Mouse (Mus musculus) heart, embryonic 10.5 days (tissue): Measurements from ENCODE around the gene Atg16l2. TPM values are rescaled to one million over a fixed set of nuclear protein-coding genes. Genes with fewer than 3 reads are reported as not detected.

ENCODE experiments used
- DNase-seq: peaks from one replicate; pipeline ENCODE4 v3.0.0-alpha.2; 2017; ENCODE audit warnings: low spot score
- H3K27ac ChIP-seq: fragments of 300-500 bp; sonication (generic); 2 replicates; pipeline ENCODE4 v1.5.1; 2016; ENCODE audit warnings: mild to moderate bottlenecking
- H3K27me3 ChIP-seq: fragments of 300-500 bp; sonication (generic); 2 replicates; pipeline ENCODE4 v1.6.1; 2016; ENCODE audit warnings: mild to moderate bottlenecking; ENCODE audit not compliant: poor library complexity, insufficient read depth, severe bottlenecking
- H3K36me3 ChIP-seq: fragments of 300-500 bp; sonication (generic); 2 replicates; pipeline ENCODE4 v1.6.1; 2016; ENCODE audit warnings: mild to moderate bottlenecking, moderate library complexity
- H3K4me1 ChIP-seq: fragments of 300-500 bp; sonication (generic); 2 replicates; pipeline ENCODE4 v1.6.1; 2016; ENCODE audit warnings: mild to moderate bottlenecking
- H3K4me3 ChIP-seq: fragments of 300-500 bp; sonication (generic); 2 replicates; pipeline ENCODE4 v1.5.1; 2016; ENCODE audit warnings: mild to moderate bottlenecking, moderate library complexity
- H3K9me3 ChIP-seq: fragments of 300-500 bp; sonication (generic); 2 replicates; pipeline ENCODE4 v1.6.1; 2016; ENCODE audit warnings: mild to moderate bottlenecking, moderate library complexity
- WGBS: fragments of 180-500 bp; shearing (Covaris S2); methylation state at CpG from one replicate; pipeline ENCODE4 v1.1.7; 2016; 5-methylcytosine and 5-hydroxymethylcytosine counted together
- polyA plus RNA-seq: library from polyadenylated mRNA; unstranded; fragments of >200 nt; fragmentation: Nextera tagmentation; extraction: Ambion mirVana; gene quantifications from 2 replicates; pipeline ENCODE4 v1.2.1, GENCODE M21; 2016

Gene Atg16l2
- polyA plus RNA-seq, 1 experiment from 2014 or later = 19.2 TPM

GRCm38 (mm10) chr7:101284504-101284903 is 17.5 kb downstream of the Atg16l2 start:
- 89% methylated on average over 1 of the region's 1 CpGs for WGBS
- Histone ChIP-seq H3K9me3 (no peaks in the 10 kb centered on the region), H3K27me3 (no peaks in the 10 kb centered on the region), H3K4me1 (no peaks in the 10 kb centered on the region), H3K27ac (no peak overlapping the region), H3K4me3 (no peak overlapping the region), H3K36me3 (peaks cover 54% of the 10 kb centered on the region)
- DNase-seq = no peak

GRCm38 (mm10) chr7:101282721-101283120 is 19.3 kb downstream of the Atg16l2 start:
- no peak for DNase-seq
- Histone ChIP-seq H3K27ac (no peak overlapping the region), H3K36me3 (peaks cover 65% of the 10 kb centered on the region), H3K27me3 (no peaks in the 10 kb centered on the region), H3K4me1 (no peaks in the 10 kb centered on the region), H3K9me3 (no peaks in the 10 kb centered on the region), H3K4me3 (no peak overlapping the region)
- 89% methylated on average over 3 of the region's 3 CpGs for WGBS

GRCm38 (mm10) chr7:101272466-101273160 is 29.4 kb downstream of the Atg16l2 start:
- Histone ChIP-seq H3K27ac (no peak overlapping the region), H3K27me3 (no peaks in the 10 kb centered on the region), H3K4me3 (no peak overlapping the region), H3K4me1 (peaks cover under 1% of the 10 kb centered on the region; the same call in 1 of the 2 replicates), H3K36me3 (peaks cover 37% of the 10 kb centered on the region), H3K9me3 (no peaks in the 10 kb centered on the region)
- no peak for DNase-seq
- 79% methylated on average over 8 of the region's 8 CpGs for WGBS

- Histone ChIP-seq H3K27ac (no peak overlapping the region), H3K9me3 (no peaks in the 10 kb centered on the region), H3K27me3 (no peaks in the 10 kb centered on the region), H3K4me3 (no peak overlapping the region), H3K4me1 (peaks cover 5% of the 10 kb centered on the region), H3K36me3 (peaks cover 28% of the 10 kb centered on the region)
- WGBS = 83% methylated on average over 1 of the region's 1 CpGs
- DNase-seq = no peak
These were observed 30.4 kb downstream of the Atg16l2 start for GRCm38 (mm10) chr7:101271602-101272001.

DNA sequence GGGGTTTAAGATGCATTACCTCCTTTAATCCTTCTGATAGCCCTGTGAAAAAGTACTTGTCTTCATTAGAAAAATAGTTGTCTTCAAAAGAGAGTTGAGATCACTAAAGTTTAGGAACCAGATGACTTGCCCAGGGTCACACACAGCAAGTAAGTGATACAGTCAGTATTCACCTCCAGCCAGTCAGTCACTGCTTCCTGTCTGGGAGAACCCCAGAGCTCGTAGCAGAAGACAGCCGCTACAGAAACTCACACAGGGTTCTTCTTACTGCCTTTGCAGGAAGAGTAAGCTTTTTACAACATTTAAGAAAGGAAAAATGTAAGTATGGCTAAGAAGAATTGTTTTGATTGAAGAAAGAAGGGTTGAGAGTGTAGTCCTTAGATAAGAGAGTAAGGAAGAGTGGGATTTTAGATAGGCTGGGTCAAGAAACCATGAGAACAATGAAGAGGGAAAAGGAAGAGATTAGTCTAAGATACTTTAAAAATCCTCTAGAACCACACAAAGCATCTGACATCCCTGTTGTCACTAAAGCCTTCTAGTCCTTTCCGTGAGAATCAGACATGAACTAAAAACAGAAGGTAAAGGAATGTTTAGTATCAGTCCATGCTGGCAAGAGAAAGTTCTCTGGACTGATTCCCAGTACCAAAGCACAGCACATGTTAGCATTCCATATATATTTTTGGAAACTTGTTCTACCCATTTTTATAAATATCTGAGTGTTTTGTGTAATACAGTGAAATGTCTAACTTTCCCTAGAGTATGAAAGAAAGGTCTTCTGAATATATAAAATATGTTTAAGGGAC is 34.4 kb downstream of the Atg16l2 start:
- DNase-seq = no peak
- whole genome bisulfite sequencing = 47% methylated on average over 3 of the region's 3 CpGs

DNA sequence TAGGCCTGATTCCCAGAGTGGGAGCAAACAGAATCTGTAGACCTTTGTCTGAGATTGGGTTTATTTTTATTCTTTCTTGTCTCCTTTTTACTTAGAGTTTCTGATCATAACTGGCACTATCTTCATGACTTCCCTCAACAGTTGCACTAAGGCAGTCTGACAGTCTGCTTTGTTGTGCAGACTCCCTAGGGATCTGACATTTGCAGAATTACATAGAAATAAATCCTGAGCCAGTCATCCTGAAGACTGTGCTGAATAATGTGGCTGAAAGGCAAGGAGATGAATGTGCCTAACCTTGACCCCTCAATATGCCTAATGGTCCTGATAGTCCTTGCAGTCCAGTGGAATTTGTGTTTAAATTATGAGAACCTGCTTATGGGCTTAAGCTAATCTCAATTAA is 38.5 kb downstream of the Atg16l2 start:
- Histone ChIP-seq H3K27me3 (no peaks in the 10 kb centered on the region), H3K9me3 (no peaks in the 10 kb centered on the region), H3K27ac (no peak overlapping the region), H3K4me1 (peaks cover 7% of the 10 kb centered on the region), H3K4me3 (no peak overlapping the region), H3K36me3 (peaks cover 39% of the 10 kb centered on the region)
- no peak for DNase-seq

More for the DNA sequence above, 34.4 kb downstream of the Atg16l2 start:
- Histone ChIP-seq H3K27ac (no peak overlapping the region), H3K27me3 (no peaks in the 10 kb centered on the region), H3K4me1 (peaks cover 7% of the 10 kb centered on the region), H3K4me3 (no peak overlapping the region), H3K36me3 (peaks cover 18% of the 10 kb centered on the region), H3K9me3 (no peaks in the 10 kb centered on the region)

GRCm38 (mm10) chr7:101261941-101262546 is 40.0 kb downstream of the Atg16l2 start:
- no peaks in the 10 kb centered on the region for H3K27me3 ChIP-seq
- peaks cover 3% of the 10 kb centered on the region; the same call in 1 of the 2 replicates for H3K4me1 ChIP-seq
- DNase-seq = no peak
- WGBS = 87% methylated on average over 4 of the region's 4 CpGs
- H3K27ac ChIP-seq = no peak overlapping the region
- H3K9me3 ChIP-seq = no peaks in the 10 kb centered on the region
- no peak overlapping the region for H3K4me3 ChIP-seq
- peaks cover 39% of the 10 kb centered on the region for H3K36me3 ChIP-seq

DNA sequence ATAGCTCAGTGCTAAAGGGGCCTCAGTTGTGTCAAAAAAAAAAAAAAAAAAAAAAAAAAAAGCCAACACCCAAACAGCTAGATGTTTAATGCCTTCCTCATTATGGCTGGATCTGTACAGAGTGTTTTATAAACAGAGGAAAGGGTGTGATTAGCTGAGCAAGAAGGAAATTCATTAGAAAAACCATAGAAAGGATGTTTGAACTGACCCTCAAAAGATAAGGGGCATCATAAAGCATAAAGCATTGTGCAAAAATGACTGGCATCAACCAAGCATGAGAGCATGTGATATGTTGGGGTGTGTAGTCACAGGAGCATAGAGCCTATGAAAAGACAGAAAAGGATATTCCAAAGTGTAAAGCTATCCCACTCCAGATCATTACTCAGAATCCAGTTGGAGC is 43.6 kb downstream of the Atg16l2 start:
- Histone ChIP-seq H3K4me1 (no peaks in the 10 kb centered on the region), H3K27me3 (no peaks in the 10 kb centered on the region), H3K36me3 (peaks cover 52% of the 10 kb centered on the region), H3K4me3 (no peak overlapping the region), H3K9me3 (no peaks in the 10 kb centered on the region), H3K27ac (no peak overlapping the region)
- DNase-seq = no peak

- no peak overlapping the region for H3K27ac ChIP-seq
- H3K9me3 ChIP-seq = no peaks in the 10 kb centered on the region
- H3K4me3 ChIP-seq = no peak overlapping the region
- no peaks in the 10 kb centered on the region for H3K27me3 ChIP-seq
- no peaks in the 10 kb centered on the region for H3K4me1 ChIP-seq
- WGBS = 63% methylated on average over 2 of the region's 2 CpGs
- H3K36me3 ChIP-seq = peaks cover 38% of the 10 kb centered on the region
- no peak for DNase-seq
These were observed 49.0 kb downstream of the Atg16l2 start for GRCm38 (mm10) chr7:101253071-101253470.

GRCm38 (mm10) chr7:101249173-101249572 is 52.9 kb downstream of the Atg16l2 start:
- no peaks in the 10 kb centered on the region for H3K4me1 ChIP-seq
- H3K9me3 ChIP-seq = no peaks in the 10 kb centered on the region
- H3K36me3 ChIP-seq = peaks cover 32% of the 10 kb centered on the region
- H3K27me3 ChIP-seq = no peaks in the 10 kb centered on the region
- H3K4me3 ChIP-seq = no peak overlapping the region
- 84% methylated on average over 2 of the region's 2 CpGs for WGBS
- H3K27ac ChIP-seq = no peak overlapping the region
- DNase-seq = no peak

DNA sequence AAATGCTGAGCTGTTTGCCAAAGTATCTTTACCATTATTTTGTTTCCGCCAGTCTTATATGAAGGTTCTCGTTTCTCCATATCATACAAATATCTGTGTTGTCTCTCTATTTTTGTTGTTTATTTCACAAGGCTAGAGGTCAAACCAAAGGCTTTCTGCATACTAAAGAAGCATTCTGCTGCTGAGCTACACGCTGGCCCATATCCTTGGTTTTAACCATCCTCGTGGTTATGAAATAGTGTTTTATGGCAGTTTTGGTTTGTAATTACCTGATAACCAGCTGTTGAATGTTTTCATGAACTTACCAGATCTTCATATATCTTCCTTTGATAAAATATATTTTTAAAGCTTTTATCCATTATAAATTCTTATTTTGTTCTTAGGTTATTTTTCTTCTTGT is 53.3 kb downstream of the Atg16l2 start:
- no peak for DNase-seq
- 92% methylated on average over 4 of the region's 4 CpGs for WGBS
- Histone ChIP-seq H3K9me3 (no peaks in the 10 kb centered on the region), H3K4me3 (no peak overlapping the region), H3K4me1 (no peaks in the 10 kb centered on the region), H3K36me3 (peaks cover 30% of the 10 kb centered on the region), H3K27ac (no peak overlapping the region), H3K27me3 (no peaks in the 10 kb centered on the region)

DNA sequence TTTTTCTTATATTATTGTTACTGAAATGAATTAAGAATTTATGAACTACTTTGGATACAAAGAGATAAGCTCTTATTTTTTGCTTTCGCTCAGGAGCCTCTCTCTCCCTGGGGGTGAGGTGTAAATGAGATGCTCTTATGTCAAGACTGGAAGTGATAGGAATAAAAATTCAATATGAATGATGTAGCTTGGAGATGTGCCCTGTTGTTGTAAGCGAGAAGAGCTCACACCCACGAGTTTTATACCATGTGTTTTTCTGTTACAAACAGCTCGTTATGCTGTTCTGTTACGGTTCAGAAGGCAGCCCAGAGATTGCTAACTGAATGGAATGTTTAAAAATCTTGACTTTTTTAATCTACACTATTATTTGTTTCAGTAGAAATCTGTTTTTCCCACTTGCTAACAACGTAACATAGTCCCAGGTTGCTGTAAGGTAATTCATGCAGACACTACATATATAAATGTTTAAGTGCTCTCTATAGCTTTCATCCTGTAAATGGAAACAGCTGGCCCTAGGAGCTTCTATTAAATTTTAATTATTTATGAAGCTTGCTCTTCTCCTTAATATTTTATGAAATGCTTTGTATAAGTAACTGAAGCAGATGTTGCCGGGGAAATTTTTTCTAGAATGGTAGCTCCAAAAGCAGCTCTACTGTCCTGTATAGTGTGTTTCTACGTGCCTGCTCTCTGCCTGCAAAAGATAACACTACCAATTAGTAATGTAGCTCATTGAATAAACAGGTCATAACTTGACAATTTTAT is 65.2 kb downstream of the Atg16l2 start:
- peaks cover 10% of the 10 kb centered on the region for H3K36me3 ChIP-seq
- no peaks in the 10 kb centered on the region for H3K27me3 ChIP-seq
- no peak overlapping the region for H3K27ac ChIP-seq
- no peak overlapping the region for H3K4me3 ChIP-seq
- 86% methylated on average over 8 of the region's 8 CpGs for WGBS
- no peak for DNase-seq
- no peaks in the 10 kb centered on the region for H3K9me3 ChIP-seq
- H3K4me1 ChIP-seq = peaks cover 10% of the 10 kb centered on the region; the same call in 1 of the 2 replicates
